Mouse (Mus musculus) hindbrain, embryonic 13.5 days (tissue): ENCODE data around the gene Relt. TPM values are rescaled to one million over a fixed set of nuclear protein-coding genes. Genes with fewer than 3 reads are reported as not detected.

Source experiments
- ATAC-seq: fragments of 200-750 bp; cut with Nextera tagmentation; 2 replicates; pipeline ENCODE4 v1.8.0; 2017; ENCODE audit warnings: moderate TSS enrichment; ENCODE audit not compliant: low FRiP score
- H3K27ac ChIP-seq: fragments of 300-500 bp; sonication (generic); 2 replicates; pipeline ENCODE4 v1.5.1; 2015; ENCODE audit warnings: inconsistent platforms, mild to moderate bottlenecking, moderate library complexity
- H3K27me3 ChIP-seq: fragments of 300-500 bp; sonication (generic); 2 replicates; pipeline ENCODE4 v1.6.1; 2015; ENCODE audit warnings: mild to moderate bottlenecking, inconsistent platforms
- H3K36me3 ChIP-seq: fragments of 300-500 bp; sonication (generic); 2 replicates; pipeline ENCODE4 v1.6.1; 2015; ENCODE audit warnings: mild to moderate bottlenecking, inconsistent platforms
- H3K4me1 ChIP-seq: fragments of 300-500 bp; sonication (generic); replicated peaks from 2 replicates; pipeline ENCODE4 v1.6.1; 2015; ENCODE audit warnings: inconsistent platforms
- H3K4me2 ChIP-seq: fragments of 300-500 bp; sonication (generic); 2 replicates; pipeline ENCODE4 v1.6.1; 2015; ENCODE audit warnings: inconsistent platforms, mild to moderate bottlenecking, moderate library complexity
- H3K4me3 ChIP-seq: fragments of 300-500 bp; sonication (generic); 2 replicates; pipeline ENCODE4 v1.5.1; 2015; ENCODE audit warnings: mild to moderate bottlenecking, inconsistent platforms
- H3K9ac ChIP-seq: fragments of 300-500 bp; sonication (generic); 2 replicates; pipeline ENCODE4 v1.6.1; 2015; ENCODE audit warnings: mild to moderate bottlenecking, inconsistent platforms
- H3K9me3 ChIP-seq: fragments of 300-500 bp; sonication (generic); 2 replicates; pipeline ENCODE4 v1.6.1; 2016; ENCODE audit warnings: inconsistent platforms
- WGBS: fragments of 180-500 bp; shearing (Covaris S2); methylation state at CpG from one replicate; pipeline ENCODE4 v1.1.7; 2015; 5-methylcytosine and 5-hydroxymethylcytosine counted together
- microRNA-seq: library from miRNA; unstranded; fragments of <30 nt; microRNA quantifications from one replicate; pipeline ENCODE4, GENCODE M21; 2016
- polyA plus RNA-seq: library from polyadenylated mRNA; unstranded; fragments of >200 nt; fragmentation: Nextera tagmentation; extraction: Ambion mirVana; gene quantifications from 2 replicates; pipeline ENCODE4 v1.2.1, GENCODE M21; 2015

Gene Relt
- polyA plus RNA-seq, 1 experiment from 2014 or later, result 4.8 TPM

DNA sequence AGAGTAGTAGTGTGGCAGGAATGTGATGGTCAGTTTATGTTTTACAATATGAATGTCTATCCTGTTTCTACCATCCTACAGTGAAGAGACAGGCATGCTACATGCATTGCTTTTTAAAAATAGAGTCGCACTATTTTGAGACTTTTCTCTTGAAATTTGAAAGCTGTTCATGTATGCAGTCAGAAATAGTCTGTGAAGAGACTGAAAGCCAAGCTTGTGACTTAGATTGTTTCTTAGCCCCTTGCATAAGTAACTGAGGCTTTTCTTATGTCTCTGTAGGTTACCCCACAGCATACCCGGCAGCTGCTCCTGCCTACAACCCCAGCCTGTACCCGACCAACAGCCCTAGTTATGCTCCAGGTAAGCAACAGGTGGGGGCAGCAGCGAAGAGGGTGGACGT, 50.6 kb downstream of the Relt start:
- Histone ChIP-seq H3K4me1 (peaks cover 13% of the 10 kb centered on the region), H3K27me3 (no peaks in the 10 kb centered on the region), H3K4me2 (no peak overlapping the region), H3K9ac (no peak overlapping the region), H3K27ac (no peak overlapping the region), H3K4me3 (no peak overlapping the region), H3K9me3 (no peaks in the 10 kb centered on the region), H3K36me3 (0 out of 2 replicates have a peak, but pooled peaks cover 2% of the 10 kb centered on the region)
- WGBS, result 91% methylated on average over 5 of the region's 5 CpGs
- no peak for ATAC-seq

DNA sequence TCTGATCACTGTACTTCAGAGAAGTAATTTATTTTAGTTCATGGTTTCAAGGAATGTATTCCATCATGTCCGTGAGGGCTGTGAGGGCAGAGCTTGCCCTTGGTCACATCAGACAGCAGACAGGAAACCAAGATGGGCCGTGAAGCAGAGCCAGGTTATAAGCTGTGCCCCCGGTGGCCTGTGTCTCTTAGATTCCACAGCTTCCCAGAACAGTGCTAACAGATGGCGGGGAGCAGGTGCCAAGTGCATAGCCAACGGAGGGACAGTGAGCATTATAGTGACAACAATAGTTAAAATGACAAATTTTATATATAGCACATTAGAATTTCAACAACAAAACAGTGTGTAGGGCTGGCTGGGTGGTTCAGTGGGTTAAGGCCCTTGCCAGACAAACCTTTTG, 51.3 kb downstream of the Relt start:
- 73% methylated on average over 5 of the region's 5 CpGs for WGBS
- Histone ChIP-seq H3K36me3 (0 out of 2 replicates have a peak, but pooled peaks cover 2% of the 10 kb centered on the region), H3K9me3 (no peaks in the 10 kb centered on the region), H3K27me3 (no peaks in the 10 kb centered on the region), H3K4me2 (no peak overlapping the region), H3K4me3 (no peak overlapping the region), H3K27ac (no peak overlapping the region), H3K9ac (no peak overlapping the region), H3K4me1 (peaks cover 7% of the 10 kb centered on the region)
- no peak for ATAC-seq

DNA sequence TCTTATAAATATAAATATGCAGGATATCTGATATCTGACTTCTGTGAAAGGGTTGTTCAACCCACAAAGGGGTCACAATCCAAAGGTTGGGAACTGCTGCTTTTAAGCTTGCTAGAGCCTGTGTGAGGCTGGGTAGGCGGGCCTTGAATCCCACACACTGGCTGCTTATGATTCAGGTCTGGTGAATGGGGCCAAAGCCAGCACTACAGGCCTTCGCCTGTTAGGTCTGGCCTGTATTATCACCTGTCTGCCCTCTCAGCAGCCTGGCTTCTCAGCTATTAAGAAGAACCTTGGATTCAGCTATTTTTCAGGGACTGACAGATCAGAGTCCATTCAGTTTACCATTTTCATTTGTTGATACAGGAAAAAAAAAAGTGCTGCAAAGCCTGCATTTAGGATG, 57.9 kb downstream of the Relt start:
- Histone ChIP-seq H3K9me3 (no peaks in the 10 kb centered on the region), H3K36me3 (no peaks in the 10 kb centered on the region), H3K9ac (no peak overlapping the region), H3K4me3 (no peak overlapping the region), H3K27me3 (no peaks in the 10 kb centered on the region), H3K4me1 (0 out of 2 replicates have a peak, but pooled peaks cover 2% of the 10 kb centered on the region), H3K4me2 (no peak overlapping the region), H3K27ac (no peak overlapping the region)
- ATAC-seq, result no peak
- WGBS, result 82% methylated on average over 2 of the region's 2 CpGs

DNA sequence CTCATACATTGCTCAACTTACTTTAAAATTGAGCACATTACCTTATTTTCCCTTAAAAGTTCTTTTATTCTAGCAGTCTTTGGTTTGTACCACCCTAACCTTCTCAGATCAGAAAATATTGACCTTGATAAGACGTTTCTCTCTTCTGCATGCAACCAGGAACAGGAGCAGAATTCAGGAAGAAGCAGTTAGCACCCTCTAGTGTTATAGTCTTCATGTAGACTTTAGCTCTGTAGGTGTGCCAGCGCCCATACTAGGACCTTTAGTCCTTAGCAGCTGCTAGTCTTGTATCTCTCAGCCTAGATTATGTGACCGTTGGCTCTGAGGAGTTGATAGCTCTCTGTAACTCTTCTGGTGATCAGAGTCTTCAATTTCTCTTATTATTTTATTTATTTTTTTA, 64.4 kb downstream of the Relt start:
- H3K9ac ChIP-seq, result no peak overlapping the region
- no peaks in the 10 kb centered on the region for H3K9me3 ChIP-seq
- H3K4me2 ChIP-seq, result no peak overlapping the region
- no peak for ATAC-seq
- H3K4me3 ChIP-seq, result no peak overlapping the region
- H3K27me3 ChIP-seq, result no peaks in the 10 kb centered on the region
- no peaks in the 10 kb centered on the region for H3K36me3 ChIP-seq
- H3K27ac ChIP-seq, result no peak overlapping the region
- H3K4me1 ChIP-seq, result no peaks in the 10 kb centered on the region
- WGBS, result 76% methylated on average over 3 of the region's 3 CpGs

Small RNA genes lying within 50 kb of the gene (microRNA-seq; reads per million reads assigned to microRNA genes)
- 48.9 reads per million, percentile 41 among the genes with 10 or more reads in this experiment for gene Mir3102

Other genes starting within 250 kb of the Relt start
- gene Plekhb1, start 201.0 kb downstream of the Relt start, polyA plus RNA-seq, result 12.8 and 16.0 TPM in 2 replicates
- 93.8 and 105 TPM in 2 replicates for gene Fam168a, start 156.8 kb downstream of the Relt start, polyA plus RNA-seq
- 7.2 and 7.7 TPM in 2 replicates for gene Arhgef17, start 68.7 kb upstream of the Relt start, polyA plus RNA-seq
- gene P2ry6, start 111.2 kb upstream of the Relt start, polyA plus RNA-seq, result 2.7 and 3.5 TPM in 2 replicates
- gene P2ry2, start 149.4 kb upstream of the Relt start, polyA plus RNA-seq, result 0.39 and 0.65 TPM in 2 replicates
- gene Fchsd2, start 229.4 kb upstream of the Relt start, polyA plus RNA-seq, result 35.8 and 38.6 TPM in 2 replicates